Mouse (Mus musculus): ENCODE results near the gene Synj2. TPM values are rescaled to one million over a fixed set of nuclear protein-coding genes. Genes with fewer than 3 reads are reported as not detected.

Synj2 gene
- polyA plus RNA-seq, 1 experiment: 7.6 TPM

- H3K9ac ChIP-seq (ENCODE audit: low read depth, poor library complexity, severe bottlenecking): no peak overlapping the region
- H3K4me1 ChIP-seq (ENCODE audit: control insufficient read depth, insufficient read depth, low read length): no peaks in the 10 kb centered on the region
- TF ChIP-seq POLR2A (IDR thresholded peaks at IDR 0.05; ENCODE audit: insufficient read depth, low read length): no peak
- TF ChIP-seq EP300 (IDR thresholded peaks at IDR 0.05; ENCODE audit: insufficient read depth, low read depth, low read length): no peak
- no peak for TF ChIP-seq CTCF (IDR thresholded peaks at IDR 0.05; ENCODE audit: low read depth, low read length)
- H3K27me3 ChIP-seq (ENCODE audit: control insufficient read depth, insufficient read depth, low read length, poor library complexity, severe bottlenecking): no peaks in the 10 kb centered on the region
- no peaks in the 10 kb centered on the region for H3K9me3 ChIP-seq (replicated peaks; ENCODE audit: control insufficient read depth, insufficient read depth, low read length, poor library complexity, severe bottlenecking)
- H3K4me3 ChIP-seq (ENCODE audit: low read depth, low read length): no peak overlapping the region
- H3K27ac ChIP-seq (ENCODE audit: insufficient read depth, low read length): no peak overlapping the region
- H3K36me3 ChIP-seq (ENCODE audit: control insufficient read depth, insufficient read depth, low read length, poor library complexity, severe bottlenecking): no peaks in the 10 kb centered on the region
These were observed 14.4 kb upstream of the Synj2 start for GRCm38 (mm10) chr17:5926710-5927109.

- no peaks in the 10 kb centered on the region for H3K36me3 ChIP-seq (ENCODE audit: control insufficient read depth, insufficient read depth, low read length, poor library complexity, severe bottlenecking)
- H3K27ac ChIP-seq (ENCODE audit: insufficient read depth, low read length): no peak overlapping the region
- TF ChIP-seq EP300 (IDR thresholded peaks at IDR 0.05; ENCODE audit: insufficient read depth, low read depth, low read length): no peak
- TF ChIP-seq POLR2A (IDR thresholded peaks at IDR 0.05; ENCODE audit: insufficient read depth, low read length): no peak
- TF ChIP-seq CTCF (IDR thresholded peaks at IDR 0.05; ENCODE audit: low read depth, low read length): no peak
These were observed 12.0 kb upstream of the Synj2 start for GRCm38 (mm10) chr17:5929031-5929430.

GRCm38 (mm10) chr17:5932161-5932560, 8.9 kb upstream of the Synj2 start:
- no peak overlapping the region for H3K4me3 ChIP-seq (ENCODE audit: low read depth, low read length)
- no peaks in the 10 kb centered on the region for H3K27me3 ChIP-seq (ENCODE audit: control insufficient read depth, insufficient read depth, low read length, poor library complexity, severe bottlenecking)
- H3K9me3 ChIP-seq (replicated peaks; ENCODE audit: control insufficient read depth, insufficient read depth, low read length, poor library complexity, severe bottlenecking): no peaks in the 10 kb centered on the region
- no peak overlapping the region for H3K9ac ChIP-seq (ENCODE audit: low read depth, poor library complexity, severe bottlenecking)
- TF ChIP-seq EP300 (IDR thresholded peaks at IDR 0.05; ENCODE audit: insufficient read depth, low read depth, low read length) (no peak), CTCF (IDR thresholded peaks at IDR 0.05; ENCODE audit: low read depth, low read length) (no peak), POLR2A (IDR thresholded peaks at IDR 0.05; ENCODE audit: insufficient read depth, low read length) (no peak)
- H3K36me3 ChIP-seq (ENCODE audit: control insufficient read depth, insufficient read depth, low read length, poor library complexity, severe bottlenecking): no peaks in the 10 kb centered on the region
- H3K4me1 ChIP-seq (ENCODE audit: control insufficient read depth, insufficient read depth, low read length): no peaks in the 10 kb centered on the region
- H3K27ac ChIP-seq (ENCODE audit: insufficient read depth, low read length): no peak overlapping the region

More at GRCm38 (mm10) chr17:5929031-5929430, 12.0 kb upstream of the Synj2 start:
- Histone ChIP-seq H3K9me3 (replicated peaks; ENCODE audit: control insufficient read depth, insufficient read depth, low read length, poor library complexity, severe bottlenecking) (no peaks in the 10 kb centered on the region), H3K9ac (ENCODE audit: low read depth, poor library complexity, severe bottlenecking) (no peak overlapping the region), H3K27me3 (ENCODE audit: control insufficient read depth, insufficient read depth, low read length, poor library complexity, severe bottlenecking) (no peaks in the 10 kb centered on the region), H3K4me1 (ENCODE audit: control insufficient read depth, insufficient read depth, low read length) (no peaks in the 10 kb centered on the region), H3K4me3 (ENCODE audit: low read depth, low read length) (no peak overlapping the region)

GRCm38 (mm10) chr17:5934554-5935324, 6.3 kb upstream of the Synj2 start:
- TF ChIP-seq CTCF (IDR thresholded peaks at IDR 0.05; ENCODE audit: low read depth, low read length) (no peak), EP300 (IDR thresholded peaks at IDR 0.05; ENCODE audit: insufficient read depth, low read depth, low read length) (no peak), POLR2A (IDR thresholded peaks at IDR 0.05; ENCODE audit: insufficient read depth, low read length) (no peak)
- no peaks in the 10 kb centered on the region for H3K9me3 ChIP-seq (replicated peaks; ENCODE audit: control insufficient read depth, insufficient read depth, low read length, poor library complexity, severe bottlenecking)
- no peak overlapping the region for H3K9ac ChIP-seq (ENCODE audit: low read depth, poor library complexity, severe bottlenecking)
- H3K36me3 ChIP-seq (ENCODE audit: control insufficient read depth, insufficient read depth, low read length, poor library complexity, severe bottlenecking): no peaks in the 10 kb centered on the region
- H3K27ac ChIP-seq (ENCODE audit: insufficient read depth, low read length): no peak overlapping the region
- no peaks in the 10 kb centered on the region for H3K4me1 ChIP-seq (ENCODE audit: control insufficient read depth, insufficient read depth, low read length)
- peak overlapping the region; percentile 37 for H3K4me3 ChIP-seq (ENCODE audit: low read depth, low read length)
- H3K27me3 ChIP-seq (ENCODE audit: control insufficient read depth, insufficient read depth, low read length, poor library complexity, severe bottlenecking): no peaks in the 10 kb centered on the region

GRCm38 (mm10) chr17:5935680-5936079, 5.4 kb upstream of the Synj2 start:
- TF ChIP-seq EP300 (IDR thresholded peaks at IDR 0.05; ENCODE audit: insufficient read depth, low read depth, low read length): no peak
- no peak for TF ChIP-seq CTCF (IDR thresholded peaks at IDR 0.05; ENCODE audit: low read depth, low read length)
- TF ChIP-seq POLR2A (IDR thresholded peaks at IDR 0.05; ENCODE audit: insufficient read depth, low read length): no peak
- no peaks in the 10 kb centered on the region for H3K36me3 ChIP-seq (ENCODE audit: control insufficient read depth, insufficient read depth, low read length, poor library complexity, severe bottlenecking)
- H3K4me3 ChIP-seq (ENCODE audit: low read depth, low read length): no peak overlapping the region
- H3K27ac ChIP-seq (ENCODE audit: insufficient read depth, low read length): no peak overlapping the region
- H3K27me3 ChIP-seq (ENCODE audit: control insufficient read depth, insufficient read depth, low read length, poor library complexity, severe bottlenecking): no peaks in the 10 kb centered on the region
- H3K4me1 ChIP-seq (ENCODE audit: control insufficient read depth, insufficient read depth, low read length): peaks cover 2% of the 10 kb centered on the region
- no peaks in the 10 kb centered on the region for H3K9me3 ChIP-seq (replicated peaks; ENCODE audit: control insufficient read depth, insufficient read depth, low read length, poor library complexity, severe bottlenecking)
- H3K9ac ChIP-seq (ENCODE audit: low read depth, poor library complexity, severe bottlenecking): no peak overlapping the region

- no peaks in the 10 kb centered on the region for H3K36me3 ChIP-seq (ENCODE audit: control insufficient read depth, insufficient read depth, low read length, poor library complexity, severe bottlenecking)
- peaks cover 2% of the 10 kb centered on the region for H3K4me1 ChIP-seq (ENCODE audit: control insufficient read depth, insufficient read depth, low read length)
- H3K27me3 ChIP-seq (ENCODE audit: control insufficient read depth, insufficient read depth, low read length, poor library complexity, severe bottlenecking): no peaks in the 10 kb centered on the region
- H3K9me3 ChIP-seq (replicated peaks; ENCODE audit: control insufficient read depth, insufficient read depth, low read length, poor library complexity, severe bottlenecking): no peaks in the 10 kb centered on the region
- H3K27ac ChIP-seq (ENCODE audit: insufficient read depth, low read length): no peak overlapping the region
- TF ChIP-seq POLR2A (IDR thresholded peaks at IDR 0.05; ENCODE audit: insufficient read depth, low read length): no peak
- no peak for TF ChIP-seq CTCF (IDR thresholded peaks at IDR 0.05; ENCODE audit: low read depth, low read length)
- no peak for TF ChIP-seq EP300 (IDR thresholded peaks at IDR 0.05; ENCODE audit: insufficient read depth, low read depth, low read length)
- H3K4me3 ChIP-seq (ENCODE audit: low read depth, low read length): no peak overlapping the region
- H3K9ac ChIP-seq (ENCODE audit: low read depth, poor library complexity, severe bottlenecking): no peak overlapping the region
These were observed 4.8 kb upstream of the Synj2 start for GRCm38 (mm10) chr17:5936276-5936675.
